Mouse (Mus musculus): ENCODE measurements around the gene Hoxd3.

GRCm38 (mm10) chr2:74714156-74714789 is 2.5 kb downstream of the Hoxd3 start:
- no peak for TF ChIP-seq CTCF (IDR thresholded peaks at IDR 0.05; ENCODE audit: low read depth, low read length)
- no peak for TF ChIP-seq POLR2A (IDR thresholded peaks at IDR 0.05; ENCODE audit: extremely low read depth, insufficient read depth, low read length)
